Mouse (Mus musculus) midbrain, embryonic 15.5 days (tissue): ENCODE data around the gene Acox3. TPM values are rescaled to one million over a fixed set of nuclear protein-coding genes. Genes with fewer than 3 reads are reported as not detected.
"Not testable (repeated sequence)": the region's sequence is repeated elsewhere in the genome, so short reads cannot be mapped to it uniquely, and the experiment has no call there.

Experiments
- ATAC-seq: fragments of 200-750 bp; cut with Nextera tagmentation; replicated peaks from 2 replicates; pipeline ENCODE4 v1.8.0; 2017; ENCODE audit warnings: moderate TSS enrichment
- H3K27ac ChIP-seq: fragments of 300-500 bp; sonication (generic); 2 replicates; pipeline ENCODE4 v1.5.1; 2015; ENCODE audit warnings: mild to moderate bottlenecking, inconsistent platforms
- H3K27me3 ChIP-seq: fragments of 300-500 bp; sonication (generic); replicated peaks from 2 replicates; pipeline ENCODE4 v1.6.1; 2015; ENCODE audit warnings: inconsistent platforms
- H3K36me3 ChIP-seq: fragments of 300-500 bp; sonication (generic); replicated peaks from 2 replicates; pipeline ENCODE4 v1.6.1; 2015; ENCODE audit warnings: inconsistent platforms
- H3K4me1 ChIP-seq: fragments of 300-500 bp; sonication (generic); 2 replicates; pipeline ENCODE4 v1.6.1; 2015; ENCODE audit warnings: inconsistent platforms
- H3K4me2 ChIP-seq: fragments of 300-500 bp; sonication (generic); 2 replicates; pipeline ENCODE4 v1.6.1; 2015; ENCODE audit warnings: inconsistent platforms, mild to moderate bottlenecking, moderate library complexity
- H3K4me3 ChIP-seq: fragments of 300-500 bp; sonication (generic); 2 replicates; pipeline ENCODE4 v1.5.1; 2015; ENCODE audit warnings: mild to moderate bottlenecking, inconsistent platforms
- H3K9ac ChIP-seq: fragments of 300-500 bp; sonication (generic); 2 replicates; pipeline ENCODE4 v1.6.1; 2015; ENCODE audit warnings: mild to moderate bottlenecking, inconsistent platforms
- H3K9me3 ChIP-seq: fragments of 300-500 bp; sonication (generic); 2 replicates; pipeline ENCODE4 v1.6.1; 2016; ENCODE audit warnings: inconsistent platforms
- whole genome bisulfite sequencing: fragments of 180-500 bp; shearing (Covaris S2); methylation state at CpG from one replicate; pipeline ENCODE4 v1.1.7; 2015; ENCODE audit warnings: mixed read lengths; 5-methylcytosine and 5-hydroxymethylcytosine counted together
- polyA plus RNA-seq: library from polyadenylated mRNA; unstranded; fragments of >200 nt; fragmentation: Nextera tagmentation; extraction: Ambion mirVana; gene quantifications from 2 replicates; pipeline ENCODE4 v1.2.1, GENCODE M21; 2015

The Acox3 gene
- polyA plus RNA-seq, 1 experiment from 2014 or later = 16.0 TPM

- Histone ChIP-seq H3K4me2 (no peak overlapping the region), H3K27ac (no peak overlapping the region), H3K9ac (no peak overlapping the region), H3K9me3 (no peaks in the 10 kb centered on the region), H3K27me3 (peaks cover 2% of the 10 kb centered on the region; the same call in 1 of the 2 replicates), H3K36me3 (no peaks in the 10 kb centered on the region), H3K4me1 (peaks cover 23% of the 10 kb centered on the region), H3K4me3 (no peak overlapping the region)
- 52% methylated on average over 3 of the region's 3 CpGs for WGBS
- no peak for ATAC-seq
Measured at GRCm38 (mm10) chr5:35580156-35580922, 2.5 kb upstream of the Acox3 start.

GRCm38 (mm10) chr5:35583221-35583783 lies 462 bp downstream of the Acox3 start:
- H3K4me3 ChIP-seq = peak overlapping the region; percentile 71
- H3K27ac ChIP-seq = peak overlapping the region; percentile 67
- H3K4me1 ChIP-seq = peaks cover 21% of the 10 kb centered on the region
- H3K9ac ChIP-seq = peak overlapping the region; percentile 48
- WGBS = 4% methylated on average over 17 of the region's 17 CpGs
- H3K4me2 ChIP-seq = peak overlapping the region; percentile 83
- no peaks in the 10 kb centered on the region; the same call in 1 of the 2 replicates for H3K27me3 ChIP-seq
- H3K9me3 ChIP-seq = no peaks in the 10 kb centered on the region
- peaks cover 3% of the 10 kb centered on the region; the same call in 1 of the 2 replicates for H3K36me3 ChIP-seq
- peak; percentile 2; the same call in 1 of the 2 replicates for ATAC-seq

GRCm38 (mm10) chr5:35584259-35584658 lies 1.4 kb downstream of the Acox3 start:
- not testable (repeated sequence) for H3K4me2 ChIP-seq, H3K27me3 ChIP-seq, H3K9ac ChIP-seq, H3K9me3 ChIP-seq, ATAC-seq, H3K4me3 ChIP-seq, H3K27ac ChIP-seq
- 92% methylated on average over 2 of the region's 2 CpGs for WGBS
- Histone ChIP-seq H3K4me1 (peaks cover 21% of the 10 kb centered on the region), H3K36me3 (peaks cover 12% of the 10 kb centered on the region)

GRCm38 (mm10) chr5:35591497-35591896 lies 8.7 kb downstream of the Acox3 start:
- WGBS = 85% methylated on average over 4 of the region's 4 CpGs
- no peak overlapping the region for H3K27ac ChIP-seq
- no peak overlapping the region for H3K4me2 ChIP-seq
- no peak overlapping the region for H3K9ac ChIP-seq
- no peaks in the 10 kb centered on the region for H3K27me3 ChIP-seq
- H3K4me3 ChIP-seq = no peak overlapping the region
- ATAC-seq = no peak
- H3K9me3 ChIP-seq = no peaks in the 10 kb centered on the region
- H3K4me1 ChIP-seq = no peaks in the 10 kb centered on the region
- peaks cover 47% of the 10 kb centered on the region for H3K36me3 ChIP-seq

GRCm38 (mm10) chr5:35592081-35592736 lies 9.4 kb downstream of the Acox3 start:
- no peaks in the 10 kb centered on the region for H3K4me1 ChIP-seq
- no peak for ATAC-seq
- H3K36me3 ChIP-seq = peaks cover 47% of the 10 kb centered on the region
- no peak overlapping the region for H3K9ac ChIP-seq
- H3K27me3 ChIP-seq = no peaks in the 10 kb centered on the region
- no peak overlapping the region for H3K4me3 ChIP-seq
- H3K9me3 ChIP-seq = no peaks in the 10 kb centered on the region
- H3K27ac ChIP-seq = no peak overlapping the region
- 83% methylated on average over 21 of the region's 21 CpGs for WGBS
- no peak overlapping the region for H3K4me2 ChIP-seq

GRCm38 (mm10) chr5:35592824-35593223 lies 10.0 kb downstream of the Acox3 start:
- no peak for ATAC-seq
- 77% methylated on average over 4 of the region's 4 CpGs for WGBS
- H3K9me3 ChIP-seq = no peaks in the 10 kb centered on the region
- H3K27ac ChIP-seq = no peak overlapping the region
- H3K4me2 ChIP-seq = no peak overlapping the region
- no peak overlapping the region for H3K4me3 ChIP-seq
- H3K4me1 ChIP-seq = no peaks in the 10 kb centered on the region
- H3K9ac ChIP-seq = no peak overlapping the region
- H3K27me3 ChIP-seq = no peaks in the 10 kb centered on the region
- peaks cover 48% of the 10 kb centered on the region for H3K36me3 ChIP-seq

GRCm38 (mm10) chr5:35593272-35593671 lies 10.4 kb downstream of the Acox3 start:
- Histone ChIP-seq H3K9ac (no peak overlapping the region), H3K36me3 (peaks cover 50% of the 10 kb centered on the region), H3K27ac (no peak overlapping the region), H3K4me3 (no peak overlapping the region), H3K4me2 (no peak overlapping the region), H3K4me1 (no peaks in the 10 kb centered on the region), H3K27me3 (no peaks in the 10 kb centered on the region), H3K9me3 (no peaks in the 10 kb centered on the region)
- no peak for ATAC-seq
- 89% methylated on average over 6 of the region's 6 CpGs for WGBS

GRCm38 (mm10) chr5:35594768-35595167 lies 11.9 kb downstream of the Acox3 start:
- Histone ChIP-seq H3K27ac (no peak overlapping the region), H3K4me3 (no peak overlapping the region), H3K4me2 (no peak overlapping the region), H3K9me3 (no peaks in the 10 kb centered on the region), H3K4me1 (no peaks in the 10 kb centered on the region), H3K27me3 (no peaks in the 10 kb centered on the region), H3K36me3 (peaks cover 39% of the 10 kb centered on the region), H3K9ac (no peak overlapping the region)
- WGBS = 95% methylated on average over 4 of the region's 4 CpGs
- no peak for ATAC-seq

- WGBS = 23% methylated on average over 4 of the region's 4 CpGs
- H3K36me3 ChIP-seq = peaks cover 39% of the 10 kb centered on the region
Measured at GRCm38 (mm10) chr5:35595706-35596105, 12.9 kb downstream of the Acox3 start.

GRCm38 (mm10) chr5:35596169-35597160 lies 13.6 kb downstream of the Acox3 start:
- no peak overlapping the region for H3K9ac ChIP-seq
- H3K4me3 ChIP-seq = no peak overlapping the region
- no peaks in the 10 kb centered on the region for H3K4me1 ChIP-seq
- H3K36me3 ChIP-seq = peaks cover 37% of the 10 kb centered on the region
- H3K4me2 ChIP-seq = no peak overlapping the region
- WGBS = 85% methylated on average over 18 of the region's 18 CpGs
- H3K27me3 ChIP-seq = no peaks in the 10 kb centered on the region
- no peaks in the 10 kb centered on the region for H3K9me3 ChIP-seq
- no peak overlapping the region for H3K27ac ChIP-seq
- ATAC-seq = no peak

More at GRCm38 (mm10) chr5:35595706-35596105, 12.9 kb downstream of the Acox3 start:
- Histone ChIP-seq H3K27me3 (no peaks in the 10 kb centered on the region), H3K9ac (no peak overlapping the region), H3K4me3 (no peak overlapping the region), H3K9me3 (no peaks in the 10 kb centered on the region), H3K4me2 (no peak overlapping the region), H3K4me1 (no peaks in the 10 kb centered on the region), H3K27ac (no peak overlapping the region)
- ATAC-seq = 0 out of 2 replicates have a peak, but pooled peaks have one; percentile 17

- ATAC-seq = no peak
- Histone ChIP-seq H3K9ac (no peak overlapping the region), H3K27ac (no peak overlapping the region), H3K36me3 (peaks cover 34% of the 10 kb centered on the region), H3K4me3 (no peak overlapping the region), H3K4me2 (no peak overlapping the region), H3K27me3 (no peaks in the 10 kb centered on the region), H3K9me3 (no peaks in the 10 kb centered on the region), H3K4me1 (no peaks in the 10 kb centered on the region)
- WGBS = 82% methylated on average over 11 of the region's 11 CpGs
Measured at GRCm38 (mm10) chr5:35600233-35600632, 17.4 kb downstream of the Acox3 start.
